Mouse (Mus musculus): ENCODE data around the gene Slc39a11. TPM values are rescaled to one million over a fixed set of nuclear protein-coding genes. Genes with fewer than 3 reads are reported as not detected.

The Slc39a11 gene
- polyA plus RNA-seq, 1 experiment from 2014 or later = 11.9 TPM

- WGBS = 59% methylated on average over 9 of the region's 9 CpGs
- H3K4me2 ChIP-seq (ENCODE audit: low read depth, low read length) = no peak overlapping the region
- H3K27ac ChIP-seq (ENCODE audit: low read length) = no peak overlapping the region
- H3K4me3 ChIP-seq (ENCODE audit: low read length) = no peak overlapping the region
- no peak for ATAC-seq (replicated peaks; ENCODE audit: extremely low read depth, insufficient read depth, low FRiP score)
- H3K27me3 ChIP-seq (ENCODE audit: control insufficient read depth, insufficient read depth, low read length) = no peaks in the 10 kb centered on the region
- H3K9ac ChIP-seq (ENCODE audit: low read length) = no peak overlapping the region
- H3K4me1 ChIP-seq (ENCODE audit: control insufficient read depth, insufficient read depth, low read length) = no peaks in the 10 kb centered on the region; the same call in 1 of the 2 replicates
- H3K9me3 ChIP-seq (replicated peaks; ENCODE audit: control insufficient read depth, low read length) = no peaks in the 10 kb centered on the region
- no peaks in the 10 kb centered on the region for H3K36me3 ChIP-seq (ENCODE audit: control insufficient read depth, insufficient read depth)
These were observed 403.4 kb downstream of the Slc39a11 start for GRCm38 (mm10) chr11:113246475-113246874.

GRCm38 (mm10) chr11:113245666-113246065, 404.2 kb downstream of the Slc39a11 start:
- Histone ChIP-seq H3K27ac (ENCODE audit: low read length) (no peak overlapping the region), H3K9ac (ENCODE audit: low read length) (no peak overlapping the region), H3K36me3 (ENCODE audit: control insufficient read depth, insufficient read depth) (no peaks in the 10 kb centered on the region), H3K4me2 (ENCODE audit: low read depth, low read length) (no peak overlapping the region), H3K4me1 (ENCODE audit: control insufficient read depth, insufficient read depth, low read length) (no peaks in the 10 kb centered on the region), H3K4me3 (ENCODE audit: low read length) (no peak overlapping the region), H3K27me3 (ENCODE audit: control insufficient read depth, insufficient read depth, low read length) (no peaks in the 10 kb centered on the region), H3K9me3 (replicated peaks; ENCODE audit: control insufficient read depth, low read length) (no peaks in the 10 kb centered on the region)
- WGBS = 74% methylated on average over 10 of the region's 10 CpGs
- no peak for ATAC-seq (replicated peaks; ENCODE audit: extremely low read depth, insufficient read depth, low FRiP score)

- no peak overlapping the region for H3K4me3 ChIP-seq (ENCODE audit: low read length)
- no peak overlapping the region for H3K4me2 ChIP-seq (ENCODE audit: low read depth, low read length)
- ATAC-seq (replicated peaks; ENCODE audit: extremely low read depth, insufficient read depth, low FRiP score) = no peak
- H3K36me3 ChIP-seq (ENCODE audit: control insufficient read depth, insufficient read depth) = no peaks in the 10 kb centered on the region
- no peak overlapping the region for H3K9ac ChIP-seq (ENCODE audit: low read length)
- H3K27ac ChIP-seq (ENCODE audit: low read length) = no peak overlapping the region
- WGBS = 58% methylated on average over 2 of the region's 2 CpGs
- no peaks in the 10 kb centered on the region for H3K4me1 ChIP-seq (ENCODE audit: control insufficient read depth, insufficient read depth, low read length)
- H3K27me3 ChIP-seq (ENCODE audit: control insufficient read depth, insufficient read depth, low read length) = no peaks in the 10 kb centered on the region
- H3K9me3 ChIP-seq (replicated peaks; ENCODE audit: control insufficient read depth, low read length) = no peaks in the 10 kb centered on the region
These were observed 415.4 kb downstream of the Slc39a11 start for GRCm38 (mm10) chr11:113234432-113234831.

GRCm38 (mm10) chr11:113232049-113232448, 417.8 kb downstream of the Slc39a11 start:
- Histone ChIP-seq H3K4me1 (ENCODE audit: control insufficient read depth, insufficient read depth, low read length) (no peaks in the 10 kb centered on the region), H3K27ac (ENCODE audit: low read length) (no peak overlapping the region), H3K4me3 (ENCODE audit: low read length) (no peak overlapping the region), H3K36me3 (ENCODE audit: control insufficient read depth, insufficient read depth) (no peaks in the 10 kb centered on the region), H3K4me2 (ENCODE audit: low read depth, low read length) (no peak overlapping the region), H3K9ac (ENCODE audit: low read length) (no peak overlapping the region), H3K27me3 (ENCODE audit: control insufficient read depth, insufficient read depth, low read length) (no peaks in the 10 kb centered on the region), H3K9me3 (replicated peaks; ENCODE audit: control insufficient read depth, low read length) (no peaks in the 10 kb centered on the region)
- WGBS = 27% methylated on average over 6 of the region's 6 CpGs
- ATAC-seq (replicated peaks; ENCODE audit: extremely low read depth, insufficient read depth, low FRiP score) = 0 out of 2 replicates have a peak, but pooled peaks have one; percentile 23

- Histone ChIP-seq H3K27me3 (ENCODE audit: control insufficient read depth, insufficient read depth, low read length) (no peaks in the 10 kb centered on the region), H3K9ac (ENCODE audit: low read length) (no peak overlapping the region), H3K27ac (ENCODE audit: low read length) (no peak overlapping the region), H3K36me3 (ENCODE audit: control insufficient read depth, insufficient read depth) (no peaks in the 10 kb centered on the region), H3K4me2 (ENCODE audit: low read depth, low read length) (no peak overlapping the region), H3K9me3 (replicated peaks; ENCODE audit: control insufficient read depth, low read length) (no peaks in the 10 kb centered on the region), H3K4me1 (ENCODE audit: control insufficient read depth, insufficient read depth, low read length) (no peaks in the 10 kb centered on the region), H3K4me3 (ENCODE audit: low read length) (no peak overlapping the region)
- no peak for ATAC-seq (replicated peaks; ENCODE audit: extremely low read depth, insufficient read depth, low FRiP score)
- WGBS = 66% methylated on average over 6 of the region's 6 CpGs
These were observed 419.3 kb downstream of the Slc39a11 start for GRCm38 (mm10) chr11:113230410-113231132.

- H3K4me2 ChIP-seq (ENCODE audit: low read depth, low read length) = no peak overlapping the region
- no peaks in the 10 kb centered on the region for H3K4me1 ChIP-seq (ENCODE audit: control insufficient read depth, insufficient read depth, low read length)
- H3K9ac ChIP-seq (ENCODE audit: low read length) = no peak overlapping the region
- no peak overlapping the region for H3K4me3 ChIP-seq (ENCODE audit: low read length)
- H3K27me3 ChIP-seq (ENCODE audit: control insufficient read depth, insufficient read depth, low read length) = no peaks in the 10 kb centered on the region
- H3K27ac ChIP-seq (ENCODE audit: low read length) = no peak overlapping the region
- WGBS = 75% methylated on average over 3 of the region's 3 CpGs
- H3K36me3 ChIP-seq (ENCODE audit: control insufficient read depth, insufficient read depth) = no peaks in the 10 kb centered on the region
- no peaks in the 10 kb centered on the region for H3K9me3 ChIP-seq (replicated peaks; ENCODE audit: control insufficient read depth, low read length)
- ATAC-seq (replicated peaks; ENCODE audit: extremely low read depth, insufficient read depth, low FRiP score) = no peak
These were observed 424.1 kb downstream of the Slc39a11 start for GRCm38 (mm10) chr11:113225748-113226147.

- H3K9ac ChIP-seq (ENCODE audit: low read length) = no peak overlapping the region
- no peaks in the 10 kb centered on the region for H3K9me3 ChIP-seq (replicated peaks; ENCODE audit: control insufficient read depth, low read length)
- no peaks in the 10 kb centered on the region for H3K27me3 ChIP-seq (ENCODE audit: control insufficient read depth, insufficient read depth, low read length)
- ATAC-seq (replicated peaks; ENCODE audit: extremely low read depth, insufficient read depth, low FRiP score) = no peak
- H3K4me1 ChIP-seq (ENCODE audit: control insufficient read depth, insufficient read depth, low read length) = no peaks in the 10 kb centered on the region
- WGBS = 58% methylated on average over 4 of the region's 4 CpGs
- H3K27ac ChIP-seq (ENCODE audit: low read length) = no peak overlapping the region
- H3K4me3 ChIP-seq (ENCODE audit: low read length) = no peak overlapping the region
- H3K4me2 ChIP-seq (ENCODE audit: low read depth, low read length) = no peak overlapping the region
- H3K36me3 ChIP-seq (ENCODE audit: control insufficient read depth, insufficient read depth) = no peaks in the 10 kb centered on the region
These were observed 426.0 kb downstream of the Slc39a11 start for GRCm38 (mm10) chr11:113223756-113224323.

GRCm38 (mm10) chr11:113221267-113222195, 428.3 kb downstream of the Slc39a11 start:
- Histone ChIP-seq H3K9ac (ENCODE audit: low read length) (no peak overlapping the region), H3K36me3 (ENCODE audit: control insufficient read depth, insufficient read depth) (no peaks in the 10 kb centered on the region), H3K4me2 (ENCODE audit: low read depth, low read length) (no peak overlapping the region), H3K27ac (ENCODE audit: low read length) (no peak overlapping the region), H3K27me3 (ENCODE audit: control insufficient read depth, insufficient read depth, low read length) (no peaks in the 10 kb centered on the region), H3K9me3 (replicated peaks; ENCODE audit: control insufficient read depth, low read length) (no peaks in the 10 kb centered on the region), H3K4me1 (ENCODE audit: control insufficient read depth, insufficient read depth, low read length) (no peaks in the 10 kb centered on the region), H3K4me3 (ENCODE audit: low read length) (no peak overlapping the region)
- ATAC-seq (replicated peaks; ENCODE audit: extremely low read depth, insufficient read depth, low FRiP score) = no peak
- 55% methylated on average over 18 of the region's 18 CpGs for WGBS

- ATAC-seq (replicated peaks; ENCODE audit: extremely low read depth, insufficient read depth, low FRiP score) = no peak
- no peak overlapping the region for H3K9ac ChIP-seq (ENCODE audit: low read length)
- no peak overlapping the region for H3K27ac ChIP-seq (ENCODE audit: low read length)
- WGBS = 67% methylated on average over 2 of the region's 2 CpGs
- H3K36me3 ChIP-seq (ENCODE audit: control insufficient read depth, insufficient read depth) = no peaks in the 10 kb centered on the region
- no peak overlapping the region for H3K4me3 ChIP-seq (ENCODE audit: low read length)
- H3K9me3 ChIP-seq (replicated peaks; ENCODE audit: control insufficient read depth, low read length) = no peaks in the 10 kb centered on the region
- H3K27me3 ChIP-seq (ENCODE audit: control insufficient read depth, insufficient read depth, low read length) = no peaks in the 10 kb centered on the region
- H3K4me1 ChIP-seq (ENCODE audit: control insufficient read depth, insufficient read depth, low read length) = no peaks in the 10 kb centered on the region
- H3K4me2 ChIP-seq (ENCODE audit: low read depth, low read length) = no peak overlapping the region
These were observed 429.2 kb downstream of the Slc39a11 start for GRCm38 (mm10) chr11:113220649-113221048.

Measured in heart, embryonic 16.5 days (tissue).